Mouse (Mus musculus): ENCODE results near the gene Gm10320. TPM values are rescaled to one million over a fixed set of nuclear protein-coding genes. Genes with fewer than 3 reads are reported as not detected.

Gm10320 gene
- total RNA-seq, 2 experiments from 2014 or later = 0.45 TPM; not detected in 1

Other genes with a start within 250 kb of the Gm10320 start
- 5.8 and 6.3 TPM in 2 replicates for gene Utp15, start 229.0 kb downstream of the Gm10320 start, total RNA-seq (2015; ENCODE audit: low replicate concordance)
- gene Utp15, start 229.0 kb downstream of the Gm10320 start, total RNA-seq (2017; ENCODE audit: low replicate concordance) = 4.5 and 4.7 TPM in 2 replicates
- gene Ankra2, start 228.9 kb downstream of the Gm10320 start, total RNA-seq (2015; ENCODE audit: low replicate concordance) = 10.5 and 13.4 TPM in 2 replicates
- gene Ankra2, start 228.9 kb downstream of the Gm10320 start, total RNA-seq (2017; ENCODE audit: low replicate concordance) = 9.2 and 15.7 TPM in 2 replicates
- gene Gm21976, start 212.1 kb downstream of the Gm10320 start, total RNA-seq (2015; ENCODE audit: low replicate concordance) = not detected in 2 replicates
- not detected in 2 replicates for gene Gm21976, start 212.1 kb downstream of the Gm10320 start, total RNA-seq (2017; ENCODE audit: low replicate concordance)
- gene Btf3, start 175.0 kb downstream of the Gm10320 start, total RNA-seq (2015; ENCODE audit: low replicate concordance) = 342 and 418 TPM in 2 replicates
- gene Btf3, start 175.0 kb downstream of the Gm10320 start, total RNA-seq (2017; ENCODE audit: low replicate concordance) = 341 and 451 TPM in 2 replicates
- gene Foxd1, start 137.8 kb downstream of the Gm10320 start, total RNA-seq (2015; ENCODE audit: low replicate concordance) = not detected in 2 replicates
- not detected in 2 replicates for gene Foxd1, start 137.8 kb downstream of the Gm10320 start, total RNA-seq (2017; ENCODE audit: low replicate concordance)
- gene Tmem174, start 145.4 kb upstream of the Gm10320 start, total RNA-seq (2015; ENCODE audit: low replicate concordance) = not detected in 2 replicates
- gene Tmem174, start 145.4 kb upstream of the Gm10320 start, total RNA-seq (2017; ENCODE audit: low replicate concordance) = not detected in 2 replicates
- gene Tmem171, start 202.8 kb upstream of the Gm10320 start, total RNA-seq (2015; ENCODE audit: low replicate concordance) = not detected in 2 replicates
- gene Tmem171, start 202.8 kb upstream of the Gm10320 start, total RNA-seq (2017; ENCODE audit: low replicate concordance) = not detected in 2 replicates